Mouse (Mus musculus) intestine, embryonic 14.5 days (tissue): ENCODE data around the gene AU022751. TPM values are rescaled to one million over a fixed set of nuclear protein-coding genes. Genes with fewer than 3 reads are reported as not detected.

Source experiments
- microRNA-seq: library from miRNA; unstranded; fragments of <30 nt; microRNA quantifications from one replicate; pipeline ENCODE4, GENCODE M21; 2016
- polyA plus RNA-seq: library from polyadenylated mRNA; unstranded; fragments of >200 nt; fragmentation: Nextera tagmentation; extraction: Ambion mirVana; gene quantifications from 2 replicates; pipeline ENCODE4 v1.2.1, GENCODE M21; 2014

AU022751 gene
- polyA plus RNA-seq, 1 experiment from 2014 or later, result not detected

Small RNA genes lying within 50 kb of the gene (microRNA-seq; reads per million reads assigned to microRNA genes)
- not detected for gene Gm27360

Other genes starting within 250 kb of the AU022751 start
- gene Nudt11, start 36.0 kb downstream of the AU022751 start, polyA plus RNA-seq, result 3.7 and 4.9 TPM in 2 replicates
- 6.0 and 6.9 TPM in 2 replicates for gene Nudt10, start 89.6 kb upstream of the AU022751 start, polyA plus RNA-seq
- gene Bmp15, start 237.3 kb upstream of the AU022751 start, polyA plus RNA-seq, result 0.05 and 0.09 TPM in 2 replicates